Mouse (Mus musculus) C2C12 (cell line): ENCODE measurements around the gene Wrap53. TPM values are rescaled to one million over a fixed set of nuclear protein-coding genes. Genes with fewer than 3 reads are reported as not detected.
"Not testable (repeated sequence)": the region's sequence is repeated elsewhere in the genome, so short reads cannot be mapped to it uniquely, and the experiment has no call there.

Experiments used
- H3K27me3 ChIP-seq: one replicate; pipeline ENCODE4 v1.6.1; 2011; ENCODE audit not compliant: control insufficient read depth, insufficient read depth, insufficient read length
- H3K36me3 ChIP-seq: one replicate; pipeline ENCODE4 v1.6.1; 2011; ENCODE audit not compliant: control insufficient read depth, insufficient read depth
- H3K4me3 ChIP-seq: one replicate; pipeline ENCODE4 v1.5.1; 2011; ENCODE audit warnings: mild to moderate bottlenecking, control low read depth; ENCODE audit not compliant: poor library complexity, insufficient read depth, severe bottlenecking
- H3K79me2 ChIP-seq: one replicate; pipeline ENCODE4 v1.6.1; 2011; ENCODE audit not compliant: control insufficient read depth, insufficient read depth
- H3K79me3 ChIP-seq: one replicate; pipeline ENCODE4 v1.6.1; 2011; ENCODE audit warnings: low read depth, control low read depth
- H3ac ChIP-seq: one replicate; pipeline ENCODE3; 2011; ENCODE audit warnings: low read depth; ENCODE audit not compliant: control insufficient read depth, insufficient read length
- CEBPB ChIP-seq: IDR thresholded peaks from one replicate; pipeline ENCODE4 v1.6.1; 2011; ENCODE audit warnings: low read depth, mild to moderate bottlenecking, control low read depth, moderate library complexity
- CTCF ChIP-seq: IDR thresholded peaks from one replicate; pipeline ENCODE4 v1.5.1; 2011; ENCODE audit not compliant: control insufficient read depth, insufficient read depth, insufficient read length
- FOSL1 ChIP-seq: IDR thresholded peaks from one replicate; pipeline ENCODE4 v1.8.0; 2011; ENCODE audit warnings: mild to moderate bottlenecking, low read length; ENCODE audit not compliant: poor library complexity, insufficient read depth, severe bottlenecking
- MAX ChIP-seq: IDR thresholded peaks from one replicate; pipeline ENCODE4 v1.6.1; 2011; ENCODE audit warnings: mild to moderate bottlenecking, control low read depth
- MYOD1 ChIP-seq: IDR thresholded peaks from one replicate; pipeline ENCODE4 v1.6.1; 2011; ENCODE audit warnings: low read depth; ENCODE audit not compliant: control insufficient read depth, insufficient read length
- MYOG ChIP-seq: IDR thresholded peaks from one replicate; pipeline ENCODE4 v1.6.1; 2011; ENCODE audit not compliant: control insufficient read depth, insufficient read length; ENCODE audit errors: extremely low read depth
- USF1 ChIP-seq: IDR thresholded peaks from one replicate; pipeline ENCODE4 v1.6.1; 2011; ENCODE audit warnings: low read depth, mild to moderate bottlenecking, control low read depth, moderate library complexity
- polyA plus RNA-seq: library from polyadenylated mRNA; unstranded; fragments of >200 nt; fragmentation: generic; extraction: Trizol; gene quantifications from one replicate; pipeline ENCODE4 v1.2.1, GENCODE M21; 2012; ENCODE audit warnings: missing spikeins

The Wrap53 gene
- polyA plus RNA-seq, 1 experiment = 21.9 TPM

- H3K36me3 ChIP-seq = no peaks in the 10 kb centered on the region
Measured at GRCm38 (mm10) chr11:69621571-69622268, 41.7 kb upstream of the Wrap53 start, which contains the start of gene Sat2. TSS of gene Sat2 (plus strand) at chr11:69622024.

GRCm38 (mm10) chr11:69620394-69621081, 40.5 kb upstream of the Wrap53 start:
- no peaks in the 10 kb centered on the region for H3K79me3 ChIP-seq
- H3K36me3 ChIP-seq = no peaks in the 10 kb centered on the region

More at GRCm38 (mm10) chr11:69621571-69622268, 41.7 kb upstream of the Wrap53 start, which contains the start of gene Sat2:
- Histone ChIP-seq H3K4me3 (peak within 1 kb of the TSS; percentile 44), H3K79me2 (no peaks in the 10 kb centered on the region), H3ac (peak within 1 kb of the TSS; percentile 46), H3K27me3 (peaks cover 3% of the 10 kb centered on the region), H3K79me3 (no peaks in the 10 kb centered on the region)
- TF ChIP-seq CEBPB (no peak), CTCF (no peak), MYOG (no peak), MYOD1 (no peak), USF1 (no peak), MAX (no peak), FOSL1 (no peak)

GRCm38 (mm10) chr11:69617805-69618204, 37.8 kb upstream of the Wrap53 start, which contains the start of gene Shbg:
TSS of gene Shbg (minus strand) at chr11:69617905.
- Histone ChIP-seq H3K4me3 (no peak within 1 kb of the TSS), H3K27me3 (peaks cover 7% of the 10 kb centered on the region), H3K79me2 (no peaks in the 10 kb centered on the region), H3ac (no peak within 1 kb of the TSS), H3K36me3 (no peaks in the 10 kb centered on the region), H3K79me3 (no peaks in the 10 kb centered on the region)
- TF ChIP-seq CEBPB (no peak), FOSL1 (no peak), MYOD1 (no peak), MYOG (no peak)

More at GRCm38 (mm10) chr11:69620394-69621081, 40.5 kb upstream of the Wrap53 start:
- Histone ChIP-seq H3K27me3 (peaks cover 3% of the 10 kb centered on the region), H3ac (no peak overlapping the region), H3K79me2 (no peaks in the 10 kb centered on the region), H3K4me3 (no peak overlapping the region)
- TF ChIP-seq CTCF (no peak), CEBPB (no peak), MYOG (no peak), MYOD1 (no peak), FOSL1 (no peak), MAX (no peak), USF1 (no peak)

GRCm38 (mm10) chr11:69616781-69617180, 36.7 kb upstream of the Wrap53 start:
- TF ChIP-seq FOSL1 (no peak), USF1 (no peak), MYOG (no peak), CEBPB (no peak), CTCF (no peak), MAX (no peak), MYOD1 (no peak)
- H3K79me2 ChIP-seq = no peaks in the 10 kb centered on the region
- no peaks in the 10 kb centered on the region for H3K36me3 ChIP-seq
- peaks cover 7% of the 10 kb centered on the region for H3K27me3 ChIP-seq
- H3K4me3 ChIP-seq = no peak overlapping the region
- H3K79me3 ChIP-seq = no peaks in the 10 kb centered on the region
- H3ac ChIP-seq = no peak overlapping the region

GRCm38 (mm10) chr11:69614257-69614588, 34.2 kb upstream of the Wrap53 start:
- peaks cover 13% of the 10 kb centered on the region for H3K27me3 ChIP-seq
- not testable (repeated sequence) for H3K36me3 ChIP-seq, H3K79me2 ChIP-seq, H3K4me3 ChIP-seq, H3ac ChIP-seq, H3K79me3 ChIP-seq
